Mouse (Mus musculus) cortical plate, adult 2 months (tissue): ENCODE data around the gene Gen1. TPM values are rescaled to one million over a fixed set of nuclear protein-coding genes. Genes with fewer than 3 reads are reported as not detected.

Experiments
- H3K27ac ChIP-seq: fragments of 200-500 bp; 2 replicates; pipeline ENCODE4 v1.5.1; 2012; ENCODE audit warnings: low read length, control low read depth, inconsistent platforms; ENCODE audit not compliant: insufficient read depth
- H3K4me1 ChIP-seq: fragments of 200-500 bp; 2 replicates; pipeline ENCODE4 v1.6.1; 2011; ENCODE audit warnings: low read length; ENCODE audit not compliant: control insufficient read depth, insufficient read depth
- H3K4me3 ChIP-seq: fragments of 200-500 bp; 2 replicates; pipeline ENCODE4 v1.5.1; 2011; ENCODE audit warnings: mild to moderate bottlenecking, low read length, control low read depth; ENCODE audit not compliant: insufficient read depth
- CTCF ChIP-seq: fragments of 200-500 bp; IDR thresholded peaks from 2 replicates; pipeline ENCODE4 v1.5.1; 2011; ENCODE audit warnings: mild to moderate bottlenecking, control low read depth, low read length; ENCODE audit not compliant: insufficient read depth; ENCODE audit errors: extremely low read depth
- POLR2A ChIP-seq: fragments of 200-500 bp; IDR thresholded peaks from 2 replicates; pipeline ENCODE4 v1.6.1; 2011; ENCODE audit warnings: mild to moderate bottlenecking, low read length, control low read depth; ENCODE audit not compliant: insufficient read depth; ENCODE audit errors: extremely low read depth
- polyA plus RNA-seq: library from polyadenylated mRNA; depleted of rRNA; stranded (reverse); fragments of >200 nt; gene quantifications from 2 replicates; pipeline ENCODE4 v1.2.3, GENCODE M21; 2012

The Gen1 gene
- polyA plus RNA-seq, 1 experiment, result 0.40 TPM

GRCm38 (mm10) chr12:11226529-11227268 is 38.9 kb downstream of the Gen1 start:
- H3K27ac ChIP-seq, result no peak overlapping the region
- H3K4me1 ChIP-seq, result no peaks in the 10 kb centered on the region
- TF ChIP-seq CTCF, result no peak
- TF ChIP-seq POLR2A, result no peak
- no peak overlapping the region for H3K4me3 ChIP-seq

GRCm38 (mm10) chr12:11226123-11226522 is 39.5 kb downstream of the Gen1 start:
- H3K4me1 ChIP-seq, result no peaks in the 10 kb centered on the region
- TF ChIP-seq POLR2A, result no peak
- TF ChIP-seq CTCF, result no peak
- no peak overlapping the region for H3K4me3 ChIP-seq
- no peak overlapping the region for H3K27ac ChIP-seq

- no peak for TF ChIP-seq POLR2A
- TF ChIP-seq CTCF, result no peak
- no peak overlapping the region for H3K4me3 ChIP-seq
- no peak overlapping the region for H3K27ac ChIP-seq
These were observed 40.9 kb downstream of the Gen1 start for GRCm38 (mm10) chr12:11224722-11225121.

GRCm38 (mm10) chr12:11223090-11223489 is 42.5 kb downstream of the Gen1 start:
- no peaks in the 10 kb centered on the region for H3K4me1 ChIP-seq
- no peak overlapping the region for H3K4me3 ChIP-seq
- no peak overlapping the region for H3K27ac ChIP-seq
- TF ChIP-seq POLR2A, result no peak
- no peak for TF ChIP-seq CTCF

More at GRCm38 (mm10) chr12:11224722-11225121, 40.9 kb downstream of the Gen1 start:
- no peaks in the 10 kb centered on the region for H3K4me1 ChIP-seq

- Histone ChIP-seq H3K4me3 (no peak overlapping the region), H3K27ac (no peak overlapping the region)
- no peak for TF ChIP-seq CTCF
- no peak for TF ChIP-seq POLR2A
These were observed 43.0 kb downstream of the Gen1 start for GRCm38 (mm10) chr12:11222566-11222965.

GRCm38 (mm10) chr12:11221524-11222330 is 43.9 kb downstream of the Gen1 start:
- Histone ChIP-seq H3K4me1 (no peaks in the 10 kb centered on the region), H3K27ac (no peak overlapping the region), H3K4me3 (no peak overlapping the region)
- TF ChIP-seq POLR2A (no peak), CTCF (no peak)

More at GRCm38 (mm10) chr12:11222566-11222965, 43.0 kb downstream of the Gen1 start:
- H3K4me1 ChIP-seq, result no peaks in the 10 kb centered on the region

GRCm38 (mm10) chr12:11217726-11218250 is 47.8 kb downstream of the Gen1 start:
- H3K4me3 ChIP-seq, result no peak overlapping the region
- no peaks in the 10 kb centered on the region for H3K4me1 ChIP-seq
- no peak for TF ChIP-seq POLR2A
- no peak for TF ChIP-seq CTCF
- no peak overlapping the region for H3K27ac ChIP-seq

- no peak overlapping the region for H3K27ac ChIP-seq
- no peak for TF ChIP-seq POLR2A
These were observed 49.1 kb downstream of the Gen1 start for GRCm38 (mm10) chr12:11216454-11216853.

GRCm38 (mm10) chr12:11215555-11215954 is 50.0 kb downstream of the Gen1 start:
- no peaks in the 10 kb centered on the region for H3K4me1 ChIP-seq
- H3K4me3 ChIP-seq, result no peak overlapping the region
- TF ChIP-seq POLR2A (no peak), CTCF (no peak)
- no peak overlapping the region for H3K27ac ChIP-seq

More at GRCm38 (mm10) chr12:11216454-11216853, 49.1 kb downstream of the Gen1 start:
- Histone ChIP-seq H3K4me3 (no peak overlapping the region), H3K4me1 (no peaks in the 10 kb centered on the region)
